Mouse (Mus musculus) embryonic fibroblast, embryonic 13.5 days (primary cell): Measurements from ENCODE around the gene Dis3l2.

Experiments used
- CTCF ChIP-seq: IDR thresholded peaks from 2 replicates; pipeline ENCODE4 v1.5.1; 2011; ENCODE audit warnings: mild to moderate bottlenecking, control low read depth, low read length, moderate library complexity, borderline replicate concordance; ENCODE audit not compliant: insufficient read depth
- POLR2A ChIP-seq: IDR thresholded peaks from 2 replicates; pipeline ENCODE4 v1.6.1; 2011; ENCODE audit warnings: low read depth, mild to moderate bottlenecking, control low read depth, low read length, moderate library complexity

GRCm38 (mm10) chr1:87098358-87098975 lies 394.9 kb downstream of the Dis3l2 start:
- TF ChIP-seq CTCF (peak; percentile 65), POLR2A (no peak)
